Mouse (Mus musculus): ENCODE data around the gene Tgfbr1. TPM values are rescaled to one million over a fixed set of nuclear protein-coding genes. Genes with fewer than 3 reads are reported as not detected.
A peak's percentile ranks its signal among the peaks of the same experiment; 100 is the strongest.

Gene Tgfbr1
- polyA plus RNA-seq, 1 experiment from 2014 or later: 48.6 TPM

- Histone ChIP-seq H3K9me3 (ENCODE audit: control insufficient read depth, low read length) (no peaks in the 10 kb centered on the region), H3K27me3 (replicated peaks; ENCODE audit: control insufficient read depth, insufficient read depth, low read length) (no peaks in the 10 kb centered on the region), H3K4me2 (ENCODE audit: low read depth, low read length) (no peak overlapping the region), H3K36me3 (ENCODE audit: control insufficient read depth, insufficient read depth, low read length) (peaks cover 46% of the 10 kb centered on the region), H3K27ac (replicated peaks; ENCODE audit: low read depth, low read length) (no peak overlapping the region), H3K4me1 (ENCODE audit: control insufficient read depth, insufficient read depth, low read length) (no peaks in the 10 kb centered on the region), H3K9ac (ENCODE audit: low read depth, low read length) (no peak overlapping the region), H3K4me3 (ENCODE audit: low read depth, low read length) (no peak overlapping the region)
- ATAC-seq (ENCODE audit: low read depth) (no peak), DNase-seq (ENCODE audit: low spot score) (no peak)
- 91% methylated on average over 6 of the region's 6 CpGs for WGBS
Observed at GRCm38 (mm10) chr4:47397951-47398687, 45.1 kb downstream of the Tgfbr1 start.

- H3K36me3 ChIP-seq (ENCODE audit: control insufficient read depth, insufficient read depth, low read length): peaks cover 50% of the 10 kb centered on the region
- no peaks in the 10 kb centered on the region for H3K4me1 ChIP-seq (ENCODE audit: control insufficient read depth, insufficient read depth, low read length)
- H3K9me3 ChIP-seq (ENCODE audit: control insufficient read depth, low read length): no peaks in the 10 kb centered on the region
- no peaks in the 10 kb centered on the region for H3K27me3 ChIP-seq (replicated peaks; ENCODE audit: control insufficient read depth, insufficient read depth, low read length)
- H3K9ac ChIP-seq (ENCODE audit: low read depth, low read length): no peak overlapping the region
- no peak for ATAC-seq (ENCODE audit: low read depth)
- H3K27ac ChIP-seq (replicated peaks; ENCODE audit: low read depth, low read length): no peak overlapping the region
- DNase-seq (ENCODE audit: low spot score): peak; percentile 61
- no peak overlapping the region for H3K4me2 ChIP-seq (ENCODE audit: low read depth, low read length)
- no peak overlapping the region for H3K4me3 ChIP-seq (ENCODE audit: low read depth, low read length)
Observed at GRCm38 (mm10) chr4:47399824-47400223, 46.8 kb downstream of the Tgfbr1 start.

- H3K4me1 ChIP-seq (ENCODE audit: control insufficient read depth, insufficient read depth, low read length): no peaks in the 10 kb centered on the region
- 83% methylated on average over 4 of the region's 4 CpGs for WGBS
- H3K36me3 ChIP-seq (ENCODE audit: control insufficient read depth, insufficient read depth, low read length): peaks cover 51% of the 10 kb centered on the region
- H3K27me3 ChIP-seq (replicated peaks; ENCODE audit: control insufficient read depth, insufficient read depth, low read length): no peaks in the 10 kb centered on the region
- H3K9me3 ChIP-seq (ENCODE audit: control insufficient read depth, low read length): no peaks in the 10 kb centered on the region
- H3K4me2 ChIP-seq (ENCODE audit: low read depth, low read length): no peak overlapping the region
- no peak overlapping the region for H3K27ac ChIP-seq (replicated peaks; ENCODE audit: low read depth, low read length)
- H3K4me3 ChIP-seq (ENCODE audit: low read depth, low read length): no peak overlapping the region
- DNase-seq (ENCODE audit: low spot score) (no peak), ATAC-seq (ENCODE audit: low read depth) (no peak)
- H3K9ac ChIP-seq (ENCODE audit: low read depth, low read length): no peak overlapping the region
Observed at GRCm38 (mm10) chr4:47400314-47400713, 47.3 kb downstream of the Tgfbr1 start.

- Histone ChIP-seq H3K27ac (replicated peaks; ENCODE audit: low read depth, low read length) (no peak overlapping the region), H3K36me3 (ENCODE audit: control insufficient read depth, insufficient read depth, low read length) (peaks cover 44% of the 10 kb centered on the region), H3K4me3 (ENCODE audit: low read depth, low read length) (no peak overlapping the region), H3K9ac (ENCODE audit: low read depth, low read length) (no peak overlapping the region), H3K27me3 (replicated peaks; ENCODE audit: control insufficient read depth, insufficient read depth, low read length) (no peaks in the 10 kb centered on the region), H3K9me3 (ENCODE audit: control insufficient read depth, low read length) (no peaks in the 10 kb centered on the region), H3K4me1 (ENCODE audit: control insufficient read depth, insufficient read depth, low read length) (no peaks in the 10 kb centered on the region), H3K4me2 (ENCODE audit: low read depth, low read length) (no peak overlapping the region)
- ATAC-seq (ENCODE audit: low read depth): no peak
- no peak for DNase-seq (ENCODE audit: low spot score)
Observed at GRCm38 (mm10) chr4:47402200-47402599, 49.2 kb downstream of the Tgfbr1 start.

GRCm38 (mm10) chr4:47404536-47404935 lies 51.5 kb downstream of the Tgfbr1 start:
- Histone ChIP-seq H3K4me3 (ENCODE audit: low read depth, low read length) (no peak overlapping the region), H3K27ac (replicated peaks; ENCODE audit: low read depth, low read length) (no peak overlapping the region), H3K4me1 (ENCODE audit: control insufficient read depth, insufficient read depth, low read length) (no peaks in the 10 kb centered on the region), H3K9ac (ENCODE audit: low read depth, low read length) (no peak overlapping the region), H3K4me2 (ENCODE audit: low read depth, low read length) (no peak overlapping the region), H3K27me3 (replicated peaks; ENCODE audit: control insufficient read depth, insufficient read depth, low read length) (no peaks in the 10 kb centered on the region), H3K9me3 (ENCODE audit: control insufficient read depth, low read length) (no peaks in the 10 kb centered on the region), H3K36me3 (ENCODE audit: control insufficient read depth, insufficient read depth, low read length) (peaks cover 61% of the 10 kb centered on the region)
- DNase-seq (ENCODE audit: low spot score) (peak; percentile 22), ATAC-seq (ENCODE audit: low read depth) (0 out of 2 replicates have a peak, but pooled peaks have one; percentile 47)
- 84% methylated on average over 2 of the region's 2 CpGs for WGBS

- 79% methylated on average over 2 of the region's 2 CpGs for WGBS
- H3K9me3 ChIP-seq (ENCODE audit: control insufficient read depth, low read length): no peaks in the 10 kb centered on the region
- no peak overlapping the region for H3K4me3 ChIP-seq (ENCODE audit: low read depth, low read length)
- H3K27me3 ChIP-seq (replicated peaks; ENCODE audit: control insufficient read depth, insufficient read depth, low read length): no peaks in the 10 kb centered on the region
- H3K4me2 ChIP-seq (ENCODE audit: low read depth, low read length): no peak overlapping the region
- H3K27ac ChIP-seq (replicated peaks; ENCODE audit: low read depth, low read length): no peak overlapping the region
- ATAC-seq (ENCODE audit: low read depth) (no peak), DNase-seq (ENCODE audit: low spot score) (no peak)
- no peak overlapping the region for H3K9ac ChIP-seq (ENCODE audit: low read depth, low read length)
- no peaks in the 10 kb centered on the region for H3K4me1 ChIP-seq (ENCODE audit: control insufficient read depth, insufficient read depth, low read length)
- peaks cover 70% of the 10 kb centered on the region for H3K36me3 ChIP-seq (ENCODE audit: control insufficient read depth, insufficient read depth, low read length)
Observed at GRCm38 (mm10) chr4:47407161-47407560, 54.1 kb downstream of the Tgfbr1 start.

- Histone ChIP-seq H3K27ac (replicated peaks; ENCODE audit: low read depth, low read length) (no peak overlapping the region), H3K4me2 (ENCODE audit: low read depth, low read length) (no peak overlapping the region), H3K4me3 (ENCODE audit: low read depth, low read length) (no peak overlapping the region), H3K27me3 (replicated peaks; ENCODE audit: control insufficient read depth, insufficient read depth, low read length) (no peaks in the 10 kb centered on the region), H3K36me3 (ENCODE audit: control insufficient read depth, insufficient read depth, low read length) (peaks cover 8% of the 10 kb centered on the region; the same call in 1 of the 2 replicates), H3K9ac (ENCODE audit: low read depth, low read length) (no peak overlapping the region), H3K4me1 (ENCODE audit: control insufficient read depth, insufficient read depth, low read length) (no peaks in the 10 kb centered on the region), H3K9me3 (ENCODE audit: control insufficient read depth, low read length) (no peaks in the 10 kb centered on the region)
- ATAC-seq (ENCODE audit: low read depth) (no peak), DNase-seq (ENCODE audit: low spot score) (no peak)
- WGBS: 61% methylated on average over 3 of the region's 3 CpGs
Observed at GRCm38 (mm10) chr4:47417871-47418270, 64.8 kb downstream of the Tgfbr1 start.

GRCm38 (mm10) chr4:47419268-47419973 lies 66.4 kb downstream of the Tgfbr1 start:
- ATAC-seq (ENCODE audit: low read depth): no peak
- DNase-seq (ENCODE audit: low spot score): peak; percentile 44
- Histone ChIP-seq H3K9me3 (ENCODE audit: control insufficient read depth, low read length) (no peaks in the 10 kb centered on the region), H3K36me3 (ENCODE audit: control insufficient read depth, insufficient read depth, low read length) (no peaks in the 10 kb centered on the region), H3K9ac (ENCODE audit: low read depth, low read length) (no peak overlapping the region), H3K4me3 (ENCODE audit: low read depth, low read length) (no peak overlapping the region), H3K4me2 (ENCODE audit: low read depth, low read length) (peak overlapping the region; percentile 39), H3K27ac (replicated peaks; ENCODE audit: low read depth, low read length) (no peak overlapping the region), H3K4me1 (ENCODE audit: control insufficient read depth, insufficient read depth, low read length) (no peaks in the 10 kb centered on the region), H3K27me3 (replicated peaks; ENCODE audit: control insufficient read depth, insufficient read depth, low read length) (no peaks in the 10 kb centered on the region)
- WGBS: 20% methylated on average over 9 of the region's 9 CpGs

All from embryonic facial prominence, embryonic 14.5 days (tissue).